Mouse (Mus musculus): Measurements from ENCODE around the gene Gm17019. TPM values are rescaled to one million over a fixed set of nuclear protein-coding genes. Genes with fewer than 3 reads are reported as not detected.
"Not testable (repeated sequence)": the region's sequence is repeated elsewhere in the genome, so short reads cannot be mapped to it uniquely, and the experiment has no call there.

The Gm17019 gene
- polyA plus RNA-seq (2016; fragmentation: Nextera tagmentation; extraction: Ambion mirVana), result not detected in 2 replicates

DNA sequence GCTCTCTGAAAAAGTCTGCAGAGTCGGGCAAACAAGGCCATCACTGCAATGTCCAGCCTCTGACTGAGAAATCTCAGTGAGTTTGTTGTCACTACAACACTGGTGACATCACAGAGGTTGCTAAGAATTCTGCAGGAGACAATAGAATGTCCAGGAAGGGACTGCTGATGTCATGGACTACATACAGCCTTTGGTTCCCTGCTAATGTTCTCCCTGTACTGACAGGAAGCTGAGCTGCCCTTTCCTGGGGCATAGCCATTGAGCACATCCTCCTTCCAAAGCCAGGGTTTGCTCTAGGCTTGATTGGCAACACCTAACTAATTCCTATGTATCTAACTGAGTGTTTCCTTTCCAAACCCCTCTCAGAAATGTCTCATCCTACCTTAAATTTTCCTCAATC, at the start of gene Gm17019:
TSS of gene Gm17019 (minus strand) at position 101 of the 400 bp plus-strand sequence.
- not testable (repeated sequence) for H3K27me3 ChIP-seq; ATAC-seq (ENCODE audit: low FRiP score); H3K9ac ChIP-seq; H3K4me3 ChIP-seq (replicated peaks); H3K4me1 ChIP-seq; H3K4me2 ChIP-seq; H3K27ac ChIP-seq; H3K36me3 ChIP-seq (replicated peaks)
- WGBS, result 36% methylated on average over 1 of the region's 1 CpGs
- H3K9me3 ChIP-seq, result peaks cover 30% of the 10 kb centered on the region

DNA sequence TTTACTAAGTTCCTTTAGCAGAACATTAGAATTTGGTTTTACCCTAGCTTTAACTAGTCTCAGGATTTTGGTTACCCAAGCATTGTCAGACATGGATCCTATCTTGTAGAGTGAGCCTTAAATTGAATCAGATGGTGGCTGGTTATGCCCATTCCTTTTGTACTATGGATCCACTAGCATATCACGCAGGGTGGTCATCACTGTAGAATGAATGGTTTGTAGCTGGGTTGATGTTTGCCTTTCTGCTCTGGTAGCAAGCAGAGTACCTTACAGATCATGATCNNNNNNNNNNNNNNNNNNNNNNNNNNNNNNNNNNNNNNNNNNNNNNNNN, 29.6 kb upstream of the Gm17019 start:
- WGBS, result 94% methylated on average over 1 of the region's 1 CpGs
- H3K4me3 ChIP-seq (replicated peaks); H3K9ac ChIP-seq; H3K4me1 ChIP-seq; H3K27ac ChIP-seq; H3K4me2 ChIP-seq; H3K27me3 ChIP-seq; H3K36me3 ChIP-seq (replicated peaks); ATAC-seq (ENCODE audit: low FRiP score): not testable (repeated sequence)
- peaks cover 23% of the 10 kb centered on the region for H3K9me3 ChIP-seq

- ATAC-seq (ENCODE audit: low FRiP score), result peak; percentile 87
Measured at GRCm38 (mm10) chr5:15061638-15062384, 29.0 kb upstream of the Gm17019 start.

GRCm38 (mm10) chr5:15054151-15055025, 21.6 kb upstream of the Gm17019 start:
- H3K4me1 ChIP-seq; H3K27ac ChIP-seq; H3K4me3 ChIP-seq (replicated peaks); H3K27me3 ChIP-seq; H3K4me2 ChIP-seq; H3K9ac ChIP-seq; H3K36me3 ChIP-seq (replicated peaks): not testable (repeated sequence)
- peaks cover 25% of the 10 kb centered on the region for H3K9me3 ChIP-seq
- ATAC-seq (ENCODE audit: low FRiP score), result 0 out of 2 replicates have a peak, but pooled peaks have one; percentile 27
- 74% methylated on average over 10 of the region's 10 CpGs for WGBS

More at GRCm38 (mm10) chr5:15061638-15062384, 29.0 kb upstream of the Gm17019 start:
- not testable (repeated sequence) for H3K4me2 ChIP-seq; H3K9ac ChIP-seq; H3K27me3 ChIP-seq; H3K4me1 ChIP-seq; H3K27ac ChIP-seq; H3K36me3 ChIP-seq (replicated peaks); H3K4me3 ChIP-seq (replicated peaks)
- peaks cover 23% of the 10 kb centered on the region for H3K9me3 ChIP-seq
- 85% methylated on average over 4 of the region's 4 CpGs for WGBS

- not testable (repeated sequence) for H3K27me3 ChIP-seq; H3K9ac ChIP-seq; H3K36me3 ChIP-seq (replicated peaks); H3K4me3 ChIP-seq (replicated peaks); H3K4me1 ChIP-seq; H3K4me2 ChIP-seq; H3K27ac ChIP-seq
- WGBS, result 79% methylated on average over 8 of the region's 8 CpGs
- 0 out of 2 replicates have a peak, but pooled peaks have one; percentile 41 for ATAC-seq (ENCODE audit: low FRiP score)
- peaks cover 25% of the 10 kb centered on the region for H3K9me3 ChIP-seq
Measured at GRCm38 (mm10) chr5:15053606-15053962, 20.8 kb upstream of the Gm17019 start.

- not testable (repeated sequence) for H3K4me1 ChIP-seq; H3K4me2 ChIP-seq; H3K36me3 ChIP-seq (replicated peaks); H3K4me3 ChIP-seq (replicated peaks); H3K27ac ChIP-seq; H3K27me3 ChIP-seq; H3K9ac ChIP-seq
- 79% methylated on average over 4 of the region's 4 CpGs for WGBS
- 0 out of 2 replicates have a peak, but pooled peaks have one; percentile 44 for ATAC-seq (ENCODE audit: low FRiP score)
- H3K9me3 ChIP-seq, result peaks cover 22% of the 10 kb centered on the region
Measured at GRCm38 (mm10) chr5:15052945-15053605, 20.3 kb upstream of the Gm17019 start.

- H3K36me3 ChIP-seq (replicated peaks); H3K9ac ChIP-seq; H3K27ac ChIP-seq; H3K4me3 ChIP-seq (replicated peaks); H3K27me3 ChIP-seq; H3K4me1 ChIP-seq; H3K4me2 ChIP-seq: not testable (repeated sequence)
- ATAC-seq (ENCODE audit: low FRiP score), result peak; percentile 72; the same call in 1 of the 2 replicates
- WGBS, result 79% methylated on average over 2 of the region's 2 CpGs
- peaks cover 22% of the 10 kb centered on the region for H3K9me3 ChIP-seq
Measured at GRCm38 (mm10) chr5:15050807-15051206, 18.0 kb upstream of the Gm17019 start.

DNA sequence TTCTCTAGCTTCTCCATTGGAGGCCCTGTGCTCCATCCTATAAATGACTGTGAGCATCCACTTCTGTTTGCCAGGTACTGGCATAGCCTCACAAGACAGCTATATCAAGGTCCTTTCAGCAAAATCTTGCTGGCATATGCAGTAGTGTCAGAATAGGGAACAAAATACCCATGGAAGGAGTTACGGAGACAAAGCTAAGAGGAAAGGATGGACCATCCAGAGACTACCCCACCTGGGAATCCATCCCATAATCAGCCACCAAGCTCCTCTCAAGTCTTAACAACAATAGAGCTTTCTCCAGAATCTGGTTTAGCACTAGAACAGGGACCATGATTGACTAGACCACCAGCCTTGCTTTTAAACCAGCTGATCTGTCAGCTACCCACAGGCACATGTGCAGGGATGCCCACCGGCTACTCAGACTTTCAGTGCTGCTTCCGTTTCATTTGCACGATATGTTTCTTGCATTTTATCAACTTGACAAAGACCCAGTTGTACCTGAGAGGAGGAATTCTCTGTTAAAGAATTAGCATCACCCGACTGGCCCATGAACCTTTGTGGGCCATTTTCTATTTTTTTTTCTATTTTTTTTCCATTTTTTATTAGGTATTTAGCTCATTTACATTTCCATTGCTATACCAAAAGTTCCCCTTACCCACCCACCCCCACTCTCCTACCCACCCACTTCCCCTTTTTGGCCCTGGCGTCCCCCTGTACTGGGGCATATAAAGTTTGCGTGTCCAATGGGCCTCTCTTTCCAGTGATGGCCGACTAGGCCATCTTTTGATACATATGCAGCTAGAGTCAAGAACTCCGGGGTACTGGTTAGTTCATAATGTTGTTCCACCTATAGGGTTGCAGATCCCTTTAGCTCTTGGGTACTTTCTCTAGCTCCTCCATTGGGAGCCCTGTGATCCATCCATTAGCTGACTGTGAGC, 12.3 kb upstream of the Gm17019 start:
- not testable (repeated sequence) for H3K27me3 ChIP-seq; H3K4me3 ChIP-seq (replicated peaks); H3K4me2 ChIP-seq; H3K27ac ChIP-seq; H3K36me3 ChIP-seq (replicated peaks); H3K4me1 ChIP-seq; H3K9ac ChIP-seq
- ATAC-seq (ENCODE audit: low FRiP score), result 0 out of 2 replicates have a peak, but pooled peaks have one; percentile 39
- peaks cover 15% of the 10 kb centered on the region for H3K9me3 ChIP-seq
- WGBS, result 82% methylated on average over 9 of the region's 9 CpGs

DNA sequence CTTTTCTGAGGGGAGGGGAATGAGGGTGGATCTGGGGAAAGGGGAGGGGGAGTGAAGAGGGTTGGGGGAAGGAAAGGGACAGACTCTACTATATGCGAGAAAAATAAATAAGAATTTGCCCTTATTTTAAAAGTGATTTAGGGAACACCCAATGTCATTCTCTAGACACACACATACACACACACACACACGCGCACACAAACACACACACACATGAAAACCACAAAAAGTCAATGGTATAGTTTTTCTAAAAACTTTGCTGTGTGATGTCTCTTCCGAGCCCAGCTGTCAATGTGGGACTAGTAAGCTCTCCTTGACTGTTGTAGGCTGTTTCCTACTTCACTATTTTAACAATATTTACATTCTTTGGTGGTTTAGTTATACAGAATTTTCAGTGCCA, 8.0 kb upstream of the Gm17019 start:
- not testable (repeated sequence) for ATAC-seq (ENCODE audit: low FRiP score)

GRCm38 (mm10) chr5:15039984-15040383, 7.2 kb upstream of the Gm17019 start:
- WGBS, result 82% methylated on average over 4 of the region's 4 CpGs
- H3K9ac ChIP-seq; H3K27ac ChIP-seq; H3K27me3 ChIP-seq; H3K4me2 ChIP-seq; H3K4me1 ChIP-seq; H3K36me3 ChIP-seq (replicated peaks); H3K4me3 ChIP-seq (replicated peaks): not testable (repeated sequence)
- peak; percentile 90 for ATAC-seq (ENCODE audit: low FRiP score)
- peaks cover 25% of the 10 kb centered on the region for H3K9me3 ChIP-seq

More for the DNA sequence above, 8.0 kb upstream of the Gm17019 start:
- not testable (repeated sequence) for H3K9ac ChIP-seq; H3K27me3 ChIP-seq; H3K4me2 ChIP-seq; H3K36me3 ChIP-seq (replicated peaks); H3K4me3 ChIP-seq (replicated peaks); H3K4me1 ChIP-seq; H3K27ac ChIP-seq
- 54% methylated on average over 4 of the region's 4 CpGs for WGBS
- peaks cover 28% of the 10 kb centered on the region for H3K9me3 ChIP-seq

GRCm38 (mm10) chr5:15024316-15024715, 8.5 kb downstream of the Gm17019 start:
- peaks cover 42% of the 10 kb centered on the region for H3K9me3 ChIP-seq
- not testable (repeated sequence) for H3K27me3 ChIP-seq; H3K9ac ChIP-seq; H3K36me3 ChIP-seq (replicated peaks); H3K4me3 ChIP-seq (replicated peaks); ATAC-seq (ENCODE audit: low FRiP score); H3K4me1 ChIP-seq; H3K27ac ChIP-seq; H3K4me2 ChIP-seq
- 84% methylated on average over 1 of the region's 1 CpGs for WGBS

All from forebrain, embryonic 12.5 days (tissue).